Mouse (Mus musculus): Measurements from ENCODE around the gene Arsb.

Gene Arsb

DNA sequence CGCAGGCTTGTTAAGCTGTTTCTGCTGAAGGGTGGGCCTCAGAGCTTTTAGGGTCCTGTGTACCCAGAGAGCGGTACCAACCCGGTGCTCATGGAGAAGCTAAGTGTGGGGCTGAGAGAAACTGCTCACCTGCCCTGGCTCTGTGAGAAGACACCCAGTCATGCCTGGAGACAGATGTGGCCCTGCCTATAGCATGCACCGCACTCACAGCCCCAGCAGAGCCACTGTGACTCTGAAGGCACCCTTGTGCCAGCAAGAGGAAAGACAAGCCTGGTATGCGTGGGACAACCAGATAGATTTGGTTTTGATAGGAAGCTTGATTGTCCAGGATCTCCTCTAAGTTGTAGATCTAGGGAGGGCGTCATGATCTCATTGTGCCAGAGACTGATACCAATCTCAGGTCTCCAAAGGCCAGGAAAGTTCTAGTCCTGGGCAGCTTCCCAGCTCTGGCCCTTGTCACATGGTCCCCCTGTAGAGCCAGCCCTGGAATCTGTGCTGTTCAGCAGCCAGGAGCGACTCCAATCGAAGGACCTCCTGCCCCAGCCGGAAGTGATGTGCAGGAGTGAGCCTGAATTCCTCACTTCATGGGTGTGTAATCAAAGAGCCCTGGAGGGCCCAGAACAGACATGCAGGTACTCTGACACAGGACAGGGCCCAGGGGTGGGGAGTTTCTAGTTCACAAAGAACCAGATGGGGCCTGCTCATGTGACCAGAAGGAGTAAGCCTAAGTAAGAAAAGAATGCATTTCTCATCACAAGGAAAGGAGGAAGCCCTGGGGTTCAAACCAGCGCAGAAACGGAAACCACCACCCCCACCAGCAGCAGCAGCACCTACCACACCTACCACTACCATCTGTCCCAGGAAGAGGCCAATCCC lies 218.5 kb downstream of the Arsb start:
- no peak for DNase-seq

DNA sequence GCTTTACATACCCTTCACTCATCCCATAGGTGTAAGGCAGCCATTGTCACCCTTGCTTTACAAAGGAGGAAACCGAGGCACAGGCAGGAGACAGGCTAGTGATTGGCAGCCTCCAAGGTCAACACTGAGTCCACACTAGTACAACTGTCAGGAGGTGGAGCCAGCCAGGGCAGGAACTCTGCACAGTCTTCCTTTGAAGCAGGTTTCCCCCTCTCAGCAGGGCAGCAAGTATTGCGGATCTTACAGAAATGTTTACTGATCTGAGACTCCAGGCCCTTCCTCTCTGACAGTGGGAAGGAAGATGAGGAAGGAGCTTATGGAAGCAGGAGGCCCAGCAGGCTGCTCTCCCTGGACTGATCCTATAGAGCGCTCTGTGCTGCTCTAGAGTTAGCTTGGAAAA lies 219.4 kb downstream of the Arsb start:
- DNase-seq = no peak

DNA sequence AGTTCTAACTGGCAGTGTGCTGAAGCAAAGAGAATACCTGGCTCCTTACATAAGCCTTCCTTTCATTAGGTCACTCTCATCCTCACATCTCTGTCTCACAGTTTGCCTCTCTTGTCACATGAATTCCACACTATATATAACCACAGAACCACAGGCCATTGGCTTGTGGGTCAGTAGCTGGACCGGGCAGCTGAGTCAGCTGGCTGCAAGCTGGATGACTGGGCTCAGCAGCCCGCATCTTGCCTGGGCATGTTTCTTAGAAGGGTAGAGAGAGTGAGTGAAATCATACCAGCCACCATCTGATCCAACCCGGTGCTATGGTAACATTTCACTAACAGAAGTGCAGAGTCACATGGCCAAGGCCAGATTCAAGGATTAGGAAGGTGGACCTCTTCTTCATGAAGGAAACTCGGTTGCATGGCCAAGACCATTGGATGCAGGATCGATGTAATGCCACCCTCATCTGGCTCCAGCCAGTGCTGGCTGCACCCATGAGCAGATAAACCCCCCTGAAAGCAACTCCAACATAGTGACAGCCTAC lies 221.0 kb downstream of the Arsb start:
- no peak for DNase-seq

Measured in cerebellum, postnatal 36 days (tissue).